ENCODE assay signal across 15 mouse cellular contexts in the genomic region with DNA sequence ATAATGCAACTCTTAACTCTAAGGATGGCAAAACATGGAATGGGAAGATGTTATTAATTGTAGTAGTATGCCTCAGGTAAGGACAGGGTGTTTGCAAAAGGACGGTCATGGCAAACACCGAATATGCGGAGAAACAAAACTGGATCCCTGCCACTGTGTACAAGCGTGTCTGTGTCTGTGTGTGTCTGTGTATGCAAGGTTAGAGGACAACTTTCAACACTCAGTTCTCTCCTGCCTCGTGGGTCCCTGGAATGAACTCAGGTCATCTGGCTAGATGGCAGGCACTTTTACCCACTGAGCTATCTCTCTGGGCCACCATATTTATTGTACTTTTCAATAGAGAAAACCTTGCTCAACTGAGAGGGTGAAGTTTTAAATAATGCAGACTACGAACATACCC.
"Had no signal": no experiment of that assay in that cellular context is flagged by ENCODE, and none has a peak within 500 bp of the region (broad histone marks: within the 10 kb centered on the region; RNA-seq: fewer than 3 reads in every experiment).

No protein-coding gene starts in this region.

- H3K4me1 ChIP-seq: neural tube, embryonic 15.5 days; stomach, embryonic 15.5 days had no signal

- H3K4me3 ChIP-seq: neural tube, embryonic 15.5 days; stomach, embryonic 15.5 days had no signal

- H3K27me3 ChIP-seq: neural tube, embryonic 15.5 days; stomach, embryonic 15.5 days had no signal

- H3K9ac ChIP-seq: neural tube, embryonic 15.5 days; stomach, embryonic 15.5 days had no signal

- H3K9me3 ChIP-seq: neural tube, embryonic 15.5 days; stomach, embryonic 15.5 days had no signal

- H3K4me2 ChIP-seq: neural tube, embryonic 15.5 days; stomach, embryonic 15.5 days had no signal

- H3K27ac ChIP-seq: neural tube, embryonic 15.5 days; stomach, embryonic 15.5 days; stomach, postnatal 0 days had no signal

- DNase-seq: retina, postnatal 1 day; right cerebral cortex, adult 18-20 months; right cerebral cortex, postnatal 14 days; right cerebral cortex, postnatal 25 days; right cerebral cortex, postnatal 4 days; spleen, adult 18-20 months; thymus, adult 18-20 months; thymus, adult 2 months; thymus, postnatal 14 days; thymus, postnatal 25 days; thymus, postnatal 36 days; thymus, postnatal 4 days had no signal
